ENCODE assay signal across 18 mouse cellular contexts in genomic region chr1:75676295-75676694, GRCm38 (mm10).
DNase-seq lines count a peak whose midpoint lies in the region; ATAC-seq lines count a peak whose summit lies in the region.
"Had no signal": no experiment of that assay in that cellular context is flagged by ENCODE, and none has a peak within 500 bp of the region (broad histone marks: within the 10 kb centered on the region; RNA-seq: fewer than 3 reads in every experiment).

No protein-coding gene starts in this region.

- peak; percentile 23 to 29 for DNase-seq in left cerebral cortex, adult 18-20 months (ENCODE audit: low spot score in 2 of 2)
- no peak for DNase-seq in left cerebral cortex, adult 8-10 months (ENCODE audit: low spot score in 2 of 2)
- peak; percentile 29 to 30 for DNase-seq in frontal cortex, postnatal 36 days (ENCODE audit: low spot score in 2 of 2)
- peak; percentile 12 for DNase-seq in layer of hippocampus, adult 9-10 months (ENCODE audit: low spot score)
- peak; percentile 65 for DNase-seq in right cerebral cortex, postnatal 14 days
- no peak for DNase-seq in gastrocnemius, postnatal 10 days
- DNase-seq: cerebellum, postnatal 36 days; heart, adult 11 months; kidney, adult 2 months; kidney, postnatal 14 days; lung, adult 2 months; lung, postnatal 36 days had no signal

- H3K4me1 ChIP-seq in liver, embryonic 12.5 days, result no peaks in the 10 kb centered on the region

- ATAC-seq in liver, embryonic 12.5 days, result no peak

- no peak overlapping the region for H3K27ac ChIP-seq in liver, embryonic 12.5 days
- H3K27ac ChIP-seq: embryonic facial prominence, embryonic 10.5 days; heart, embryonic 15.5 days; hindbrain, embryonic 10.5 days; midbrain, embryonic 10.5 days; neural tube, embryonic 13.5 days had no signal

- WGBS in liver, embryonic 12.5 days (ENCODE audit: insufficient replicate concordance), result 67% methylated on average over 4 of the region's 4 CpGs

- no peaks in the 10 kb centered on the region for H3K36me3 ChIP-seq in liver, embryonic 12.5 days
- H3K36me3 ChIP-seq: embryonic facial prominence, embryonic 10.5 days; heart, embryonic 15.5 days; hindbrain, embryonic 10.5 days; midbrain, embryonic 10.5 days; neural tube, embryonic 13.5 days had no signal

- H3K4me2 ChIP-seq in liver, embryonic 12.5 days, result no peak overlapping the region
- H3K4me2 ChIP-seq: heart, embryonic 15.5 days; neural tube, embryonic 13.5 days had no signal

- no peak overlapping the region for H3K9ac ChIP-seq in liver, embryonic 12.5 days
- H3K9ac ChIP-seq: heart, embryonic 15.5 days; neural tube, embryonic 13.5 days had no signal

- H3K4me3 ChIP-seq in liver, embryonic 12.5 days, result no peak overlapping the region
- H3K4me3 ChIP-seq: embryonic facial prominence, embryonic 10.5 days; heart, embryonic 15.5 days; hindbrain, embryonic 10.5 days; midbrain, embryonic 10.5 days; neural tube, embryonic 13.5 days had no signal

- no peaks in the 10 kb centered on the region for H3K9me3 ChIP-seq in liver, embryonic 12.5 days (replicated peaks)
- H3K9me3 ChIP-seq: heart, embryonic 15.5 days had no signal

- 0 out of 2 replicates have a peak, but pooled peaks cover 3% of the 10 kb centered on the region for H3K27me3 ChIP-seq in liver, embryonic 12.5 days (replicated peaks)
- H3K27me3 ChIP-seq: heart, embryonic 15.5 days had no signal

Comparison
In these comparisons a context has a peak if more than half of its experiments do, and no peak if none do; other contexts are left out.
1. DNase-seq: peak in left cerebral cortex, adult 18-20 months (2 of 2), frontal cortex, postnatal 36 days (2 of 2), layer of hippocampus, adult 9-10 months (single experiment) and right cerebral cortex, postnatal 14 days (single experiment); none in left cerebral cortex, adult 8-10 months (0 of 2) and gastrocnemius, postnatal 10 days (single experiment).